Mouse (Mus musculus): ENCODE measurements at regions not wholly inside any gene's neighbourhood (a gene's known extent, or its start where the extent isn't known, plus 50 kb on each side); places are given as distances from the start of the nearest gene placed in this dataset.

DNA sequence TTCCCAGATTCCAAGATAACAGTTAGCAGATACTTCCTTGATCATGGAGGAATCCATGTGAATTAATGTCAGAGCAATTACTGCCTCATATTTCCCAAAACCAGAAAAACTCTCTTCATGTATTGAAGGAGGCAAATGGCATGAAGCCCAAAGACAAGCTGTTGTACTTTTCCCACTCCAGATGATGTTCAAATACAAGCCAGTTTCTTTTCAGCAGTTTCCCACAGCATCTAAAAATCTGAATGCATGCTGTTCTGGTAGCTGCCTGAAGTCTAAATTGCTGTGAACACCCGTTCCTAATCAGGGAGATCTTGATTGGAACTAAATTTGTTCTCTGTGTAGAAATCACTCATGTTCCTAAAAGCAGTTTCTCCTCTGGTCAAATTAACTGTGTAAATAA lies 83.0 kb downstream of the Rps12 start:
- no peak for TF ChIP-seq POLR2A (IDR thresholded peaks at IDR 0.05; ENCODE audit: low read depth, low read length)
- no peak for TF ChIP-seq CTCF (IDR thresholded peaks at IDR 0.05; ENCODE audit: borderline replicate concordance, insufficient read depth, low read length)

All from embryonic fibroblast, embryonic 13.5 days (primary cell).